Mouse (Mus musculus): ENCODE results near the gene Esrp2. TPM values are rescaled to one million over a fixed set of nuclear protein-coding genes. Genes with fewer than 3 reads are reported as not detected.
A peak's percentile ranks its signal among the peaks of the same experiment; 100 is the strongest.

The Esrp2 gene
- polyA plus RNA-seq (2012; rRNA removed): 0.21 and 0.24 TPM in 2 replicates

GRCm38 (mm10) chr8:106136156-106137130 is at the start of gene Esrp2:
TSS of gene Esrp2 (minus strand) at chr8:106136974.
- no peak for DNase-seq (ENCODE audit: extremely low spot score in 1 of 2, low spot score in 1 of 2)

GRCm38 (mm10) chr8:106186394-106186793 is 49.6 kb upstream of the Esrp2 start:
- no peak for DNase-seq (ENCODE audit: extremely low spot score in 1 of 2, low spot score in 1 of 2)

GRCm38 (mm10) chr8:106185628-106186270 is 49.0 kb upstream of the Esrp2 start:
- no peak for DNase-seq (ENCODE audit: extremely low spot score in 1 of 2, low spot score in 1 of 2)

GRCm38 (mm10) chr8:106178428-106178827 is 41.7 kb upstream of the Esrp2 start:
- no peak for DNase-seq (ENCODE audit: extremely low spot score in 1 of 2, low spot score in 1 of 2)

GRCm38 (mm10) chr8:106177594-106177993 is 40.8 kb upstream of the Esrp2 start:
- DNase-seq (ENCODE audit: extremely low spot score in 1 of 2, low spot score in 1 of 2): no peak

GRCm38 (mm10) chr8:106176891-106177290 is 40.1 kb upstream of the Esrp2 start:
- DNase-seq (ENCODE audit: extremely low spot score in 1 of 2, low spot score in 1 of 2): no peak

- DNase-seq (ENCODE audit: extremely low spot score in 1 of 2, low spot score in 1 of 2): no peak
Measured at GRCm38 (mm10) chr8:106173566-106173965, 36.8 kb upstream of the Esrp2 start.

GRCm38 (mm10) chr8:106169934-106170480 is 33.2 kb upstream of the Esrp2 start:
- DNase-seq (ENCODE audit: extremely low spot score in 1 of 2, low spot score in 1 of 2): no peak

GRCm38 (mm10) chr8:106169017-106169933 is 32.5 kb upstream of the Esrp2 start:
- DNase-seq (ENCODE audit: extremely low spot score in 1 of 2, low spot score in 1 of 2): peak in 1 of 2 experiments; percentile 40

- peak; percentile 55 to 90 for DNase-seq (ENCODE audit: extremely low spot score in 1 of 2, low spot score in 1 of 2)
Measured at GRCm38 (mm10) chr8:106168356-106169016, 31.7 kb upstream of the Esrp2 start, which contains the start of gene Slc7a6. TSS of gene Slc7a6 (plus strand) at chr8:106168857.

GRCm38 (mm10) chr8:106165460-106165859 is 28.7 kb upstream of the Esrp2 start:
- peak; percentile 50 to 87 for DNase-seq (ENCODE audit: extremely low spot score in 1 of 2, low spot score in 1 of 2)

- no peak for DNase-seq (ENCODE audit: extremely low spot score in 1 of 2, low spot score in 1 of 2)
Measured at GRCm38 (mm10) chr8:106163251-106163650, 26.5 kb upstream of the Esrp2 start.

- no peak for DNase-seq (ENCODE audit: extremely low spot score in 1 of 2, low spot score in 1 of 2)
Measured at GRCm38 (mm10) chr8:106159876-106160275, 23.1 kb upstream of the Esrp2 start.

- no peak for DNase-seq (ENCODE audit: extremely low spot score in 1 of 2, low spot score in 1 of 2)
Measured at GRCm38 (mm10) chr8:106158381-106158780, 21.6 kb upstream of the Esrp2 start.

GRCm38 (mm10) chr8:106157419-106157818 is 20.6 kb upstream of the Esrp2 start:
- no peak for DNase-seq (ENCODE audit: extremely low spot score in 1 of 2, low spot score in 1 of 2)

GRCm38 (mm10) chr8:106152876-106153275 is 16.1 kb upstream of the Esrp2 start:
- no peak for DNase-seq (ENCODE audit: extremely low spot score in 1 of 2, low spot score in 1 of 2)

- DNase-seq (ENCODE audit: extremely low spot score in 1 of 2, low spot score in 1 of 2): no peak
Measured at GRCm38 (mm10) chr8:106151041-106151440, 14.3 kb upstream of the Esrp2 start.

GRCm38 (mm10) chr8:106150653-106151000 is 13.9 kb upstream of the Esrp2 start:
- DNase-seq (ENCODE audit: extremely low spot score in 1 of 2, low spot score in 1 of 2): no peak

- peak; percentile 91 to 96 for DNase-seq (ENCODE audit: extremely low spot score in 1 of 2, low spot score in 1 of 2)
Measured at GRCm38 (mm10) chr8:106149801-106150652, 13.3 kb upstream of the Esrp2 start, which contains the start of gene Pla2g15. TSS of gene Pla2g15 (plus strand) at chr8:106150399.
